Mouse (Mus musculus) liver, embryonic 14.5 days (tissue): ENCODE data around the gene Prim2.

Source experiments
- CTCF ChIP-seq: IDR thresholded peaks from 2 replicates; pipeline ENCODE4 v1.5.1; 2016; ENCODE audit warnings: antibody characterized with exemption, low read depth, control low read depth
- EP300 ChIP-seq: IDR thresholded peaks from 2 replicates; pipeline ENCODE4 v1.6.1; 2016; ENCODE audit warnings: antibody characterized with exemption, low read depth

DNA sequence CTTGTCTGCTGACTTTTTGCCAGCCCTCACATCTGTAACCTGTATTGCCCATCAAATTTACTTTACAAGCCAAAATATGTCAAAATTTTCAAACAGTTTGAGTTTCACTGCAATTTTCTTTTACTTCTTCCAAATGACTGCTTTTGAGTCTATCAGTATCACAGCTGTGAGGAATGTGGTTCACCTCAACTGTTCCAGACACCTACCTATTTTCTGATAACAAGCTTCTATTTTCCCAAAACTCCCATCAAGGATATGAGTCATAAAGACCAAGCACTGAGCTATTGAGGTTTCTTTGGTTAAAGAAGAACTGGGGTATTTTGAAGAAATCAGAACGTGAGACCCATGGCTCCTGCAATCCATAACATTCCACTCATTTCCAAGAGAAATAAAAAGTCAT lies 57.5 kb downstream of the Prim2 start:
- no peak for TF ChIP-seq CTCF
- no peak for TF ChIP-seq EP300
